Mouse (Mus musculus) layer of hippocampus, postnatal 14 days (tissue): ENCODE measurements around the gene Selenop. TPM values are rescaled to one million over a fixed set of nuclear protein-coding genes. Genes with fewer than 3 reads are reported as not detected.

Source experiments
- total RNA-seq, 2 experiments: library from RNA; stranded (reverse); gene quantifications; 2 replicates each; pipeline ENCODE4 v1.2.3; 2021

Gene Selenop
- total RNA-seq, 2 experiments from 2014 or later: 337 to 401 TPM

Other genes with a start within 250 kb of the Selenop start
- gene Ccdc152, start 35.0 kb downstream of the Selenop start, total RNA-seq: not detected